Mouse (Mus musculus): ENCODE data around the gene Ppp1r14c. TPM values are rescaled to one million over a fixed set of nuclear protein-coding genes. Genes with fewer than 3 reads are reported as not detected.
A peak's percentile ranks its signal among the peaks of the same experiment; 100 is the strongest.
"Not testable (repeated sequence)": the region's sequence is repeated elsewhere in the genome, so short reads cannot be mapped to it uniquely, and the experiment has no call there.

The Ppp1r14c gene
- total RNA-seq, 2 experiments from 2014 or later, result not detected

DNA sequence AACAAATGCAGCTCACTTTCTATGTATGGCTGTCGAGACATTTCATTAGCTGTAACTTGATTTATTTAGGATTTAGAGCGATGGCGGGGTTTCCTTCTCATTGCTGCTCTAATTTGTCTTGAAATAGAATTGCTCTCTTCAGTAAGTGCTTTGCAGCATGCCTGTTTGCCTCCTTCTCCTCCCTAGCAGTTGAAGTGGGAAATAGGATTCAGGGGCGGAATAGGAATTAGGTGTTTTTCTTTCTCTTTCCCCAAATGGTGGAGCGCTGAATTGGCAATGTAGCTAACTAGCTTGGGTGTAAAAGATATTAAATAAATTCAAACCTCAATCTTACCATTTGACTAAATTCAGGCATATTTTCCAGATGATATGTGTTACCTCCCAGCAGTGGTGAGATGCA lies 32.2 kb downstream of the Ppp1r14c start:
- no peak for ATAC-seq (replicated peaks; ENCODE audit: poor library complexity)

DNA sequence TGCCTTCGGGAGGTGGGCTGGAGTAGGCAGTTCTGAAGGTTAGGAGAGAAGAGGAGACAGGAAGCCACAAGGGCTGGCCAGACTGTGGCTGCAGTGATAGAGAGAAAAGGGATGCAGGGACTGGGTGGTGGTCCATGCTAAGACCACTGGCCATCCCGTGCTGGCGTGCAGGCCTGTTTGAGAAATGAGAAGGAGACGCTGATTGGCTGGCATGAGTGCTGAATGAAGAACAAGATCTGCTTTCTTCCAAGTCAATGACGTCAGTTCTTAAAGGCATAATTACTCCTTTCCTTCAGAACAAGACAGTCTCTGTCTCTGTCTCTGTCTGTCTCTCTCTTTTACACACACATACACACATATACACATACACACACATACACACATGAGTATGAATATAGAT lies 36.4 kb downstream of the Ppp1r14c start:
- ATAC-seq (replicated peaks; ENCODE audit: poor library complexity), result no peak

DNA sequence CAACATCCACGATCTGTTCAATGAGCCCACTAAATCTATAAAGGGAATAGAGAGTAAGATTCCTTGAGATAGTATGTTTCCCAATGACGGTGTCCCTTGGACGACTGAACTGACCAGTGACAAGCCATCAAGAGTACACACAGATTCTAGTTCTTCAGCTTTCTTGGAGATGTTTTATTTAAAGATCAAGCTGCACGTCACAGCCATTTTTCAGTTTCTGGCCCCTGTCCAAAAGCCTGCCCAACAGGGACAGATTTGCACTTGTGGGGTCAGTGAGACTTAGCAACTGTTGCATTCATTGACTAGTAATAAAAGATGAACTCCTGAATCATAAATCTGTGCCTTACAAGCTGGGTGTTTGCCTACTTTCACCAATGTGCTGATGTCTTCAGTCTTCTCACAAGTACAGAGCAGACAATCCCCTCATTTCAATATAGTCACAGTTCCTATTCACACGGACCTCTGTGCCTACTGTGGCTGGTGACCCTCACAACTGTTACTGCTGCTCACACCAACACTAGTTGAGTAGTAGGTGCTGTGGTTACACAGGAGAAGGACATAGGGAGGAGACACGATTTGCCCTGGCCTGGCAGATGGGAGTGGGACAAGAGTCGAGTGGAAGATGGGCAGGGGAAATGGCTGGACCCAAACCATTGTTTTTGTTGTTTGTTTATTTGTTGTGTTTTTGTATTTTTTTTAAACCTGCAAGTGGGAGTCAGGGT lies 37.7 kb downstream of the Ppp1r14c start:
- no peak for ATAC-seq (replicated peaks; ENCODE audit: poor library complexity)

DNA sequence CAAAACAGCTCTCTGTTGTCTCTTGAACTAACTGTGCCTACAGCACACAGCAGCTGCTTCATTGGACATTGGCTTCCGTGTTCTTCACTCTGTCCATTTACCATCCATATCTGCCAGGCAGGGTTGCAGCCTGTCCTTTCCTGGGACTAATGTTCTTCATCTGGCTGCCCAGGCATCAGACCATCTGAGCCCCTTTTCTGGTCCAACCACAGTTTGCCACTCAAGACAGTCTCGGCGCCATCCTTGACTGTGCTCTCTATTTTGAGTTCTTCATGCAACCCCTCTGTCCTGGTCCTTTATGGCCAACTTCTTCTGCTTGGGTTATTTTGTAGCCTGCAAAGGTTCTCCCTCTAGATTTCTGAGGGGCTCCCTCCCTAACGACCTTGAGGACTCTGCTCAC lies 38.5 kb downstream of the Ppp1r14c start:
- no peak for ATAC-seq (replicated peaks; ENCODE audit: poor library complexity)

DNA sequence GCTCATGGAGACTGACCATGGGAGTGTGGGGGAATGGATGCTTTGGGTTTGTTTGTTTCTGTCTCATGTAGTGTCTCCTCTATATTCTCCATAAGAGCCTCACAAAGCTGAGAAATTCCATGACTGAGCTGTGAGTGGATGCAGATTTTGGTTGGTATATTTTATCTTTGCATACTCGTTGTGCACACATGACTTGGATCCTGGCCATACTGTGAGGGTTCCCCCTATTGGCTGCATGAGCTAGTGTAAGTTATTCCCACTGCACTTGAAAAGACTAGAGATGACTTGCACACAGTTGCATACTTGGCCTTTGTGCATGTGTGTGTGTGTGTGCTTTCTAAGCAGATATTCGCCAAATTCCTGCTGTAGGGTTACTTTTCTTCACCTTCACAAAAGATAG lies 40.4 kb downstream of the Ppp1r14c start:
- ATAC-seq (replicated peaks; ENCODE audit: poor library complexity), result no peak

DNA sequence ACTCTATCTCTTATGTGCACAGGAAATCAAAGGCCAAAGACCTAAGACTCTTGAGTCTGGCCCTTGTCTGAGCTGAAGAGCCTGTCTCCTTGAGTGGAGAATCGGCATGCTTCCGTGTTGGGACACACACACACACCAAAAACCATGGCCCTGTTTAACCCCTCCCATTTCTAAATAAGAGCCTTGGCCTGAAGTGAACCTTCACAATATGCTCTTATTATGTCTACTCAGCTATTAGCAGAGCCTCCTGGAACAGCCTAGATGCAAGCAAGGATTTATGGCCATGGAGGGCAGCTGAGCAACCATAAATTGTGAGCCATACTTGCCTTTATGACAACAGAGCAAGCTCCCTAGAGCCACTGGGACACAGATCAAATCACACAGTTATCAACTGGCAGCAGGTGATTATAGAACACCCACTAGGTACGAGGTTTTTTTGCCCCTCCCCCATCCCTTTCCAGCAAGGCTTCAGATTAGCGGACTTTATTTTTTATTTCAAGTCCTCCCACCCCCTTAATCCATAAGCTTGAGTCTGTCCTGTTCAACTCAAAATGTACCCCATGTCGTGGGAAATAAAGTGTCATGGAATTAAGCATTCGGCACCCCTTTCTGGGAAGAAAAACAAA lies 42.3 kb downstream of the Ppp1r14c start:
- no peak for ATAC-seq (replicated peaks; ENCODE audit: poor library complexity)

DNA sequence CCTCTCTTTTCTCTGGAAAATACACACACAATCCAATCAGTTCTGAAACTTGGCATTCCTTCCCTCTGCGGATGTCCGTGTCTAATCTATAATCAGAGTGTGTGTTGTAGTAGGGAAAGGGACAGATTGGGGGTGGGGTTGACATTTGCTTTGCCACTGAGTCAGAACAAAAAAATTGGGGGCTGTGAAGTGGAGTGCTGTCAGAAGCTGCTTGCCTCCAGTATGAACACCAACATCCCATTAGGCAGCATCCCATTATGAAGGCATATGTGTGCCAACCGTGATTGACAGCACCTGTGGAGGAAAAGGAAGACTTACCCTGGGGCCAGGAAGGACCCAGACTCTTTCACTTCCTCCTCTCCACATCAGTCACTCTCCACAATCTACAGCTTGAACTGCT lies 42.8 kb downstream of the Ppp1r14c start:
- ATAC-seq (replicated peaks; ENCODE audit: poor library complexity), result 0 out of 2 replicates have a peak, but pooled peaks have one; percentile 14

DNA sequence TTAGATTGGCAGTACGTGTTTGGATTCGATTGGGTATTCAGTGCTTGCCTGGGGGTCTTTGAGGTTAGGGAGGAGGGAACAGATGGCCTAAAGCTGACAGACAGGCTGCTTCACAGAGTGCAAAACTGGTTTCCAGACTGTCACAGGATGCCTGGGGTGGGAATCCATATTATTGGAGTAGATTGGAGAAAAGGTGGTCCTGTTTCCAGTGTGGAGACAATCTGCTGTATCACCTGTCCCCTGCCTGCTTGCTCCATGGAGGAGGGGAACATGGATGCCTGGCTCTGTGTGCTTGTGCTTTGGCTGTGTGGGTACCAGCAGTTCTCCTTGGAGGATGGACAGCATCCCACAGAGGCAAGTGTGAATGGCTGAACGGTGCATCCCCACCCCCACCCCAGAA lies 45.4 kb downstream of the Ppp1r14c start:
- no peak for ATAC-seq (replicated peaks; ENCODE audit: poor library complexity)

DNA sequence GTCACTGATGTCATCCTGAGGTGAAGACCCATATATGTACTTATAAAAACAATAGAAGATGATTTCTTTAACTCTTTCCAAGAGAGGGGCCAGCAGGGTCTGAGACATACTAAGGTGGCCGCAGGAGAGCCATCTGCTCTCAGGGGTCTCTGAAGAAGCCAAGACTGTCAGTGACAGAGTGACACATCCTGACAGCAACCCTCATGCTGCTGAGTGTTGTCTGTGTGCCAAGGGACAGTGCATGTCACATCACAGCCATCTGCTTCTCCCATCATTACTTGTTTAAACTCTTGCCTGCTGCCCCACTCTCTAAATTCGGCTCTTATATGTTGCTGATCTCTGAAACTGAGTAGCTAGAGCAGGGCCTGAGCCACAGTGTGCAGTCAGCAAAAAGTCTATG lies 45.8 kb downstream of the Ppp1r14c start:
- no peak for ATAC-seq (replicated peaks; ENCODE audit: poor library complexity)

DNA sequence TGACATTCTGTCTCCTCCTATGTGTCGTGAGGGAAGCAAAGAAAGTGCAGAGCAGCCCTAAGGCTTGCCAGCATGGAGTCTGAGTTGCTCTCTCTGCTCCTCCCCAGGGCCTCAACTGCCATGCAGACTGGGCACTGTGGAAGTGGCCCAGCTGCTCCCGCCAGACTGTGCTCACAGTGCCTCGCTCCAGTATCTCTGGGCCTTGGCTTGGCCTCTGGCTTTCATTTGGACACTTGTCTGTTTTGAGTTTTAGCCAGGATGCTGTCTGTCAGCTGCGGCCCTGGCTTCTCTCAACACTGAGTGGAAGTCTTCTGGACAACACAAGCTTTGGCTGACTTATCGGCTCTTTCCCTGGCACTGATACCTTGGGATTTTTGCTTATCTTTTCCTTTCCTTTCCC lies 49.0 kb downstream of the Ppp1r14c start:
- ATAC-seq (replicated peaks; ENCODE audit: poor library complexity), result no peak

DNA sequence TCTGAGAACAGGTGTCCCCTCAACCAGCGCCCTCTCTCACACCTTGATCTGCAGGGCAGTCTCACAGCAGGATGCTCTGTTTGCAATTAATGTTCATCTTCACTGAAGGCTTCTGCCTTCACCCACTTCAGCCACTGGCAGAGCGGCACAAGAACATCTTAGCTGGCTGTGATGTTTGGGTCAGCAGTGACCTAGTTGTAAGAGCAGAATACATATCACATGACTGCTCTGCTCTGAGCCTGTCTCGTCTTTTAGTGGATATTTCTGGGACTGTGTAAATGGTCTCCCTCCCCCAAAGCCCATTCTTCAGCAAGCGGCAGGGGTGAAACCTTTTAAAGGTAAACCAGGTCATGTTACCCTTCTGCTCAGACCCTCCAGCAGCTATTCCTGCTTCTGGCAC lies 50.7 kb downstream of the Ppp1r14c start:
- no peak for ATAC-seq (replicated peaks; ENCODE audit: poor library complexity)

DNA sequence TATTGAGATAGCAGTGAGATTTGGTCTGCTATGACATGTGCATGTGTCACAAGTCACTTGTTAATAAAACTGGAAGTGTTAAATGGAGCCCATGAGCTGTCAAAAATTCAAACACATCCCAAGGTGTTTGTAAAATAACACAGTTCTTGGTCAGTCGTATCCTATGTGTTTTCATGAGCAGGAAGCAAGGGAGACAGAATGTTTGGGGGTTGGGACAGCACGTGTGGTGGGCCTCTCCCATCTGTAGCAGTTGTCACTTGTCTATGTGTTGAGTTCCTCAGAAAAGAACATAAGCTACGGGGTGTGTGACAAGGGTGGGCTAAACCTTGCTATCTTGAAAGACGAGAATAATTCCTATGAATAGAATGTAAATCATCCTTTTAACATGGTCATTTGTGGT lies 51.6 kb downstream of the Ppp1r14c start:
- ATAC-seq (replicated peaks; ENCODE audit: poor library complexity), result no peak

DNA sequence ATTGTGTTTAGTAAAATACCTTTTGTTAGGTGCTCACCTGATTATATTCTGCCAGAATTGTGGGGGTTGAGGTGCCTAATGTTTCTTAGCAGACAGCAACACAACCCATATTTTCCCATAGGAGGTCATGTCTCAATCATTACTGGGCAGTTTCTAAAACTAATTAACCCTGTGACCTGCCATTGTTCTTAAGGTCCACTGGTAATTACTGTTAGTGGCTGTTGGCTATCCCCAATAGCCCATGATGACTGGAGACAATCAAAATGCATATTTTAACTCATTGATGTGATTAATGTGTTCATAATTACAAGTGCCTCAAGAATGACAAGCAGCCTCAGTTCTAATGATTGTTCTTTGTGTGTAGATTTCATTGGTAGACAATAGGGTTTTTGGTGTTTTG lies 58.2 kb downstream of the Ppp1r14c start:
- no peak for ATAC-seq (replicated peaks; ENCODE audit: poor library complexity)

DNA sequence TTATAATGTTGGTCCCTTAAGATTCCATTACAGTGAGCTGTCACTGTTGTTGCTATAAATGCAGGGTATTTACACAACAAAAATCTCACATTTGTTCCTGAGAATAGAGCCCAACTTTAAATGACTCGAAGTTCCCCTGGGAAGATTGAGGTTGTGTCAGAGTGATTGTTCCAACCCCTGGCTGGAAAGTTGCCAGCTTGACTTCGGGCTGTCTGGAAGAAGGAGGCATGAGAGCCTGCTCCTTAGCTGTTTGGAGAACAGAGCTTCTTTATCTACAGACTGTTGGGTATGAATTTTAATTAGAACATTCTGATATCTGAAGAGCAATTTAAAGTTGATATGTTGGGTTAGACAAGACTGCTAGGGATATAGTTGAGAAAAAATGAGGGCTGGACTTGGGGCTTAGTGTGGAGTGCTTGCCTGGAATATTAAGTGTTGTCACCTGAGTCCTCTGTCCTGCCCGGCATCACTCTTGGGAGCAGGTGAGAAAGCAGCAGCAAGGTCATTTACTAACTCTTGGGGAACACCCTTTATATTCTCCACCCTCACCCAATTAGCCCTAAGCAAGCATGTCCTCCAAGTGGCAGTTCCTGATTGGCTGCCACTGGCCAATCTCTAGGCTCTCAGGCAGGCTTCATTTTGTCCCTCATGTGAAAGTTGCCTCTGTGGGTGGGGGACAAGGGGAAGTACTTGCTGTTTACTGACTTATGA lies 62.0 kb downstream of the Ppp1r14c start:
- ATAC-seq (replicated peaks; ENCODE audit: poor library complexity), result no peak

DNA sequence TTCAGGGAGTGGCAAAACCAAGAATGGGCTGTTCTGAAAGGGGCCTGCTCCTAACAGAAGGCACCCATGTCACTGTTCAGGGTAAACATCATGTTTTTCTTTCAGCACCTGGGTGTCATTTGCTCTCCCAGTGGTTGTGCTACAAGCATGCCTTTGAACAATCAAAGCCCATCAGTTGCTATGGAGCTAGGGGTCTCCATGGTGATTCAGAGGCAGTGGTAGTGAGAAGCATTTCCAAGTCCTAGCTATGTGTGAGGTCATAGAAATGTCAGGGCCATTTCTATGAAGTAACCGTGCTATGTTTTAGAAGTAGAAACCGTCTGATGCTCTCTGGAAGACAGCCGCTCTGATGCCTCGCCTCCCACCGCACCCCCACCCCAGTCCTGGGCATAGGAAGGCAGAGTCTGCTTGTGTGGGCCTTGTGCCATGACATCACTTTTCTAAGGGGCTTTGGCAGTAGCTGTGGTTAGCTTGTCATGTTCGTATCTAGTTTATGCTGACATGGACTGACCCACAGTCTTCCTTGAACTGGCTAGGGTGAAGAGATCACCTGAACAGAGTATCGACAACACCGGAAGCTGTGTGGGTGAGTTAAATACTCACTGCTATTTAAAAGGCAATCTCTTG lies 69.1 kb downstream of the Ppp1r14c start:
- no peak for ATAC-seq (replicated peaks; ENCODE audit: poor library complexity)

DNA sequence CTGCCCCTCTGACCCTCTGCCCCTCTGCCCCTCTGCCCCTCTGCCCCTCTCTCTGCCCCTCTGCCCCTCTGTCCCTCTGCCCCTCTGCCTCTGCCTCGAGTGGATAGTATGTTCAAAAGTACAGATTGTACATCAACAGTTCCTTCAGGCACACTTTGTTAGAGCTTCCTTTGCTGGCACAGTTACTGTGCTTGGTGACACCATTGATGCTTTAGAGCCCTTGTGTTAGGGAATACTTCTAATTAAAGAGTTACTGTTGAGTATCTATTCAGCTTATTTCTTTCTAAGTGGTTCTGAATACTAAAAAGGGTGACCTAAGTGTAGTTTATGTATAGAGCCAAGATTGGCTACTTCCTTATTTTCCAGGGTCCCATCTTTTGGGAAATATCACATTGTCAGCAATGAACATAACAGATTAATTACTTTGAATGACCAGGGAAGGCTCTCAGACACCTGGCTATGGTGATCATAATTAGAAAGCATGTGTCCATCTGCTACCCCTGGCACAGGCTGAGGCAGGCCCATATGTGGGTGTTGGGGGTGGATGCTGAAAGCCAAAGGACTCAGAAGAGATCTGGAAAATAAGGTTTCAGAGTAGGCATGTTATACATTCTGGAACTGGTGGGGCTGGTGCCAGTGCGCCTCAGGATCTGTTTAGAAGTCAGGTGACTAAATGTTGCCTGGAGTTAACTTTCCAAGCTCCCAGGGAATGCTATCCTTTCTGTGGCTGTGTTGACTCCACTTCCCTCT lies 75.0 kb downstream of the Ppp1r14c start:
- no peak for ATAC-seq (replicated peaks; ENCODE audit: poor library complexity)

DNA sequence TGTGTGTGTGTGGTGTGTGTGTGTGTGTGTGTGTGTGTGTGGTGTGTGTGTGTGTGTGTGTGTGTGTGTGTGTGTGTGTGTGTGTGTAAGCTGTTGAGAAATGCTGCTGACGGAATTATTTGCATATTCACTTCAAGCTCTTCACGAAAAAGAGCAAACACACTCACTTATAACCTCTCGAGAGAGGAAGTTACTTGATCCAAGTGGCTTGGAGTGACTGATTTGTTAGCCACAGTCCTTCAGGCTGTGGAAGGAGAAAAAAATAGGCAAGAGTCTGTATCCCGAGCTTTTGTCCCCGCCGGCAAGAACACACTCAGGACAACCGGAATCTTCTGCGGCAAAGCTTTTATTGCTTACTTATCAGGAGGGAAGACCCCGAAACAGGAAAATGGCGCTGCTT lies 80.9 kb downstream of the Ppp1r14c start:
- not testable (repeated sequence) for ATAC-seq (replicated peaks; ENCODE audit: poor library complexity)

DNA sequence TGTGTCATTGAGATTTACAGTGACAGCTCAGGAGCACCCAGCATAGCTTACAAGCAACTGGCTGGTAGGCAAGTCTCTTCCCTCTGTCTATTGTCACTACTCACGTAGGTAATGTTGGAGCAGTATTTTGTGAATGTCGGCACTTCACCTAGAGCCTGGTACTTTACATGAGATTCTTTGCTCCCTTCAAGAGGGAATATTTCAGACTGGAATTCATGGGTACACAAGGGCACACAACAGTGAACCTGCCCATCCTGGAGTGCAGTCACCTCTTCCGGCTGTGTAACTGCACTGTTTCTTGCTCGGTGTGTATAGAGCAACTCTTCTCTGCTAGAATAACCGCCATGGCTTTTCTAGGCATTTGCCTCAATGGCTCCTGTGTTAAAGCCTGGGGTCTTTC lies 82.8 kb downstream of the Ppp1r14c start:
- ATAC-seq (replicated peaks; ENCODE audit: poor library complexity), result no peak

DNA sequence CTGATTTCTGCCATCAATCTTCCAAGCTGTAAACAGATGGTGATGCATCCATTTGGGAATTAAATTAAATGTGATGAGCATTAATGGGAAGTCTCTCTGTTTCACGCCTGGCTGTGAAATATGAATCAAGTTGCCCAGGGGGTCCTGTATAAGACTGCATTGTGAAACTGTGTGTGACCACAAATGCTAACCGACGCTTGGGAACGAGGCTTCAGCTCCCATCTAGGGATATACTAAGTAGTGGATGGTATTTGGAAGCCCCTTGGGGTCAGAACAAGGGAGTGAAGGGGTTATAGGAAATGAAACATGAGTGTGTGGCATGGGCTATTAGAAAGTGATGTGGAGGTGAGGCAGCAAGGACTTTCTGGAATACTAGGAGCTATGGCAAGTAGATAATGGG lies 86.1 kb downstream of the Ppp1r14c start:
- ATAC-seq (replicated peaks; ENCODE audit: poor library complexity), result no peak

DNA sequence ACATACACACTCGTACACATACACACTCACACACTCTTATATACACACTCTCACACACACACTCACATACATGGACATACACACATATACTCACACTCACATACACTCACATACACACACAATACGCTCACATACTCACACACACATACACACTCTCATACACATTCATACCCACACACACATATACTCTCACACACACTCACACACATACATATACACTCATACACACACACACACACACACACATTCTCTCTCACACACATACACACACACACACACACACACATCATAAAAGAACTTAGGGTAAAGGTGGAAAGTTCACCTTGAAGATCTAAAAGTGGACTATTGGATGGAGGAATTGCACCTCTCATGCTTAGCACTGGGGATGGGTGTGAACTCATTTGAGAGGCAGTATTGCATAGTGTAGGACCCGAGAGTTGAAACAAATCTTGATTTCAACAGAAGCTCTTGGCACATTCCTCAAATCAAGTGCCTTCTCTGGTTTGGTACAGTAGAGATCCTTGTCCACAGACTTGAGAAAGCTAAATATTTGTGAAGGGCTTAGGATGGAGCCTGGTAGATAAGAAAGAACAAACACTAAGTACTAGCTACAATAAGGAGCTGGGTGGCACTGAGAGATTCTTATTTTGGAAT lies 87.1 kb downstream of the Ppp1r14c start:
- ATAC-seq (replicated peaks; ENCODE audit: poor library complexity), result no peak

DNA sequence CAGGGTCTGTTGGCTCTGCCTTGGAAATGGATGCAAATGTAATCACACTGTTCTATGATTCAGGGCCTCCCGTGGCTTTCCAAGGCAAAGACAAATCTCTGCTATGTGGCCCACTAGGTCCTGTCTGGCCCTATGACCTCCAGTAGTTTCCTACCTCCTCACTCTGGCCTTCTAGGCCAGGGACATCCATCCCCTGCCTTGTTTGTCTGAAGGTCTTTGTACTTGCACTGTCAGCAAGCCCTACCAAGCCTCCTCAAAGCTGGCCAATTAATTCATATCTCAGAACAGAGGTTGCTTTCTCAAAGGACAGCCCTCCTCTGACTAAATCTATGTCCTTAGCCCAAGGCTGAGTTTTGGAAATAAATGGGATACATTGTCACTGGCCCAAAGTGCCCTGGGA lies 92.8 kb downstream of the Ppp1r14c start:
- no peak for ATAC-seq (replicated peaks; ENCODE audit: poor library complexity)
